ENCODE assay signal across 28 mouse cellular contexts in the genomic region with DNA sequence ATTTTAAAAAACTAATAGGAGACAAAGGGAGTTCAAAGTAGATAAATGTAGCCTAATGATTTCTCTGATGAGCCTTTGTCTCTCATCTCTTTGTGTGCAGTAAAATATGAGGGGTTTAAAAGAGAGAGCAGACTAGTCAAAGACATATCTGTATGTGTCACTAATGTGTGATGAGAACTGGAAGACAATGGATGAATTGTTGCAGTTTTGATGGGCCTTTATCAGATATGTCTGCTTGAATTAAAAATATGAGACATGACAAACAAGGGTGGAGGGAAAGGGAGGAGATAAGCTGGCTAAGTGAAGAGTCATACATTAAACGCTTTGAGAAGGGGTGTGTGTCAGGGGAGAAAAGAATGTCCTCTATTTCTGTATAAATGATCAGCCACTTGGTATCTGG.
"Had no signal": no experiment of that assay in that cellular context is flagged by ENCODE, and none has a peak within 500 bp of the region (broad histone marks: within the 10 kb centered on the region; RNA-seq: fewer than 3 reads in every experiment).

No protein-coding gene starts in this region.

- H3K36me3 ChIP-seq: heart, embryonic 13.5 days; heart, embryonic 15.5 days; hindbrain, embryonic 13.5 days; hindbrain, embryonic 15.5 days; kidney, embryonic 15.5 days; limb, embryonic 13.5 days; limb, embryonic 15.5 days; liver, embryonic 12.5 days had no signal

- H3K27me3 ChIP-seq: heart, embryonic 13.5 days; heart, embryonic 15.5 days; hindbrain, embryonic 13.5 days; hindbrain, embryonic 15.5 days; kidney, embryonic 15.5 days; limb, embryonic 13.5 days; limb, embryonic 15.5 days; liver, embryonic 12.5 days had no signal

- H3K9ac ChIP-seq: heart, embryonic 13.5 days; heart, embryonic 15.5 days; hindbrain, embryonic 13.5 days; hindbrain, embryonic 15.5 days; kidney, embryonic 15.5 days; limb, embryonic 13.5 days; limb, embryonic 15.5 days; liver, embryonic 12.5 days; liver, embryonic 14.5 days had no signal

- H3K4me1 ChIP-seq: heart, embryonic 13.5 days; heart, embryonic 15.5 days; hindbrain, embryonic 13.5 days; hindbrain, embryonic 15.5 days; kidney, embryonic 15.5 days; limb, embryonic 13.5 days; limb, embryonic 15.5 days; liver, embryonic 12.5 days had no signal

- H3K27ac ChIP-seq: gastrocnemius, adult 2 months; heart, adult 2 months; heart, embryonic 13.5 days; heart, embryonic 15.5 days; hindbrain, embryonic 13.5 days; hindbrain, embryonic 15.5 days; hindbrain, postnatal 0 days; kidney, embryonic 15.5 days; kidney, postnatal 0 days; limb, embryonic 13.5 days; limb, embryonic 15.5 days; liver, embryonic 12.5 days; liver, embryonic 14.5 days had no signal

- H3K4me3 ChIP-seq: gastrocnemius, adult 2 months; heart, adult 2 months; heart, embryonic 13.5 days; heart, embryonic 15.5 days; hindbrain, embryonic 13.5 days; hindbrain, embryonic 15.5 days; kidney, embryonic 15.5 days; limb, embryonic 13.5 days; limb, embryonic 15.5 days; liver, embryonic 12.5 days had no signal

- H3K9me3 ChIP-seq: heart, embryonic 13.5 days; heart, embryonic 15.5 days; hindbrain, embryonic 13.5 days; hindbrain, embryonic 15.5 days; kidney, embryonic 15.5 days; limb, embryonic 13.5 days; limb, embryonic 15.5 days; liver, embryonic 12.5 days had no signal

- ATAC-seq: hindbrain, postnatal 0 days; intestine, embryonic 16.5 days; liver, embryonic 12.5 days had no signal

- H3K4me2 ChIP-seq: heart, embryonic 11.5 days; heart, embryonic 13.5 days; heart, embryonic 15.5 days; hindbrain, embryonic 13.5 days; hindbrain, embryonic 15.5 days; kidney, embryonic 15.5 days; limb, embryonic 13.5 days; limb, embryonic 15.5 days; liver, embryonic 12.5 days had no signal

- DNase-seq: gastrocnemius, adult 2 months; gastrocnemius, postnatal 14 days; gastrocnemius, postnatal 36 days; heart, adult 11 months; heart, adult 2 months; heart, postnatal 14 days; heart, postnatal 36 days; kidney, adult 11 months; kidney, adult 2 months; kidney, adult 9 months; kidney, postnatal 14 days; kidney, postnatal 36 days; layer of hippocampus, adult 9-11 months; layer of hippocampus, postnatal 36 days; left cerebral cortex, postnatal 4 days had no signal
